Mouse (Mus musculus) neural tube, embryonic 14.5 days (tissue): ENCODE data around the gene Fbxl15. TPM values are rescaled to one million over a fixed set of nuclear protein-coding genes. Genes with fewer than 3 reads are reported as not detected.

Experiments used
- ATAC-seq: fragments of 200-750 bp; cut with Nextera tagmentation; 2 replicates; pipeline ENCODE4 v1.8.0; 2017; ENCODE audit warnings: low read depth, mild to moderate bottlenecking, moderate TSS enrichment, moderate library complexity
- H3K27ac ChIP-seq: fragments of 300-500 bp; sonication (generic); 2 replicates; pipeline ENCODE4 v1.5.1; 2014; ENCODE audit warnings: low read depth, mild to moderate bottlenecking, control low read depth, low read length, moderate library complexity, mixed read lengths
- H3K27me3 ChIP-seq: fragments of 300-500 bp; sonication (generic); 2 replicates; pipeline ENCODE4 v1.6.1; 2014; ENCODE audit warnings: low read length; ENCODE audit not compliant: control insufficient read depth, insufficient read depth
- H3K36me3 ChIP-seq: fragments of 300-500 bp; sonication (generic); 2 replicates; pipeline ENCODE4 v1.6.1; 2014; ENCODE audit warnings: low read length, mixed read lengths; ENCODE audit not compliant: control insufficient read depth, insufficient read depth
- H3K4me1 ChIP-seq: fragments of 300-500 bp; sonication (generic); 2 replicates; pipeline ENCODE4 v1.6.1; 2014; ENCODE audit warnings: low read length; ENCODE audit not compliant: control insufficient read depth, insufficient read depth
- H3K4me2 ChIP-seq: fragments of 300-500 bp; sonication (generic); 2 replicates; pipeline ENCODE4 v1.6.1; 2014; ENCODE audit warnings: mild to moderate bottlenecking, low read depth, low read length, control low read depth
- H3K4me3 ChIP-seq: fragments of 300-500 bp; sonication (generic); 2 replicates; pipeline ENCODE4 v1.5.1; 2014; ENCODE audit warnings: low read depth, low read length, control low read depth, mixed read lengths
- H3K9ac ChIP-seq: fragments of 300-500 bp; sonication (generic); replicated peaks from 2 replicates; pipeline ENCODE4 v1.6.1; 2014; ENCODE audit warnings: low read depth, mild to moderate bottlenecking, control low read depth, low read length, mixed read lengths
- H3K9me3 ChIP-seq: fragments of 300-500 bp; sonication (generic); 2 replicates; pipeline ENCODE4 v1.6.1; 2016; ENCODE audit warnings: low read length; ENCODE audit not compliant: control insufficient read depth
- WGBS: fragments of 180-500 bp; shearing (Covaris S2); extraction: QIAGEN DNeasy Blood & Tissue Kit; methylation state at CpG from one replicate; pipeline ENCODE4 v1.1.7; 2014; 5-methylcytosine and 5-hydroxymethylcytosine counted together
- polyA plus RNA-seq: library from polyadenylated mRNA; unstranded; fragments of >200 nt; fragmentation: Nextera tagmentation; extraction: Ambion mirVana; gene quantifications from 2 replicates; pipeline ENCODE4 v1.2.1, GENCODE M21; 2014

Gene Fbxl15
- polyA plus RNA-seq = 42.5 and 53.1 TPM in 2 replicates

DNA sequence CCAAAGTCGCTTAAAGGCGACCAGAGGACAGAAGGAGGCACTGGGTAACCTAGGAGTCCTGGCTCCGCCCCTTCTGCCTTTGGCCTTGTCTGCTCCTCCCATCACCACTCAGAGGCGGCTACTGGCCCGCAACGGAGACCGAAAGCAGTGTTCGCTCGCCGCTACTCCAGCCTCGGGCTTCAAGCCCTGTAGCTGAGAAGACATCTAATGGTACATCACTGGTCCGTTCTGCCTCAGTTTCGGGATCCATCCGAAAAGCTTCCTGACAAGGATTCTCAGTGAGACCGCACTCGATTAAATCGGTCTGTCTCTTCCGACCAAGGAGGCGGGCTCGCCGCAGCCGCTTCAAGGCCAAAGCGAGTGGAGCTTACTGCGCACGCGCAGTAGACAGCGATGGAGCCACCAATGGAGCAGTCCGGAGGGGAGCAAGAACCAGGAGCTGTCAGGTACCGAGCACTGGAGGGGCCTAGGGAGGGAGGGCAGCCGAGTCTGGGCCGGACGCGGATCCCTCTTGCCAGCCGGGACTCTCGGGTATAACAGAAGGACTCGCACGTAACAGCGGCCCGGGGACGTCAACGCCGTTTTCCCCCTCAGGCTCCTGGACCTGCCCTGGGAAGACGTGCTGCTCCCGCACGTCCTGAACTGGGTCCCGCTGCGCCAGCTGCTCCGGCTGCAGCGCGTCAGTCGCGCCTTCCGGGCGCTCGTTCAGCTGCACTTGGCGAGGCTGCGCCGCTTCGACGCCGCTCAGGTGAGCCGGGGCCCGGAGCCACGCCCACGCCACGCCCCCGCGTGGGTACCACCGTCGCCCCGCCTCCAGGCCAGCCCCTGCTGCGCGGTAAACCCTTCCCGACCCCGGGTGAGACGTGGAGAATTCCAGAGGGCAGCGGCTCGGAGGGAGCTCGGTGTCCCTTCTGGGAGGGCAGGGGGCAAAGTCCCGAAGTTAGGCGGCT is at the start of gene Fbxl15:
Fbxl15 (plus strand) TSS at position 104 of the 950 bp plus-strand sequence.
- Histone ChIP-seq H3K27ac (peak within 1 kb of the TSS; percentile 98), H3K4me2 (peak within 1 kb of the TSS; percentile 99), H3K4me3 (peak within 1 kb of the TSS; percentile 70), H3K27me3 (peaks cover 2% of the 10 kb centered on the region; the same call in 1 of the 2 replicates), H3K9me3 (no peaks in the 10 kb centered on the region), H3K9ac (peak within 1 kb of the TSS; percentile 68), H3K36me3 (peaks cover 16% of the 10 kb centered on the region), H3K4me1 (peaks cover 39% of the 10 kb centered on the region)
- WGBS = under 1% methylated on average over 80 of the region's 81 CpGs
- ATAC-seq = peak; percentile 86

DNA sequence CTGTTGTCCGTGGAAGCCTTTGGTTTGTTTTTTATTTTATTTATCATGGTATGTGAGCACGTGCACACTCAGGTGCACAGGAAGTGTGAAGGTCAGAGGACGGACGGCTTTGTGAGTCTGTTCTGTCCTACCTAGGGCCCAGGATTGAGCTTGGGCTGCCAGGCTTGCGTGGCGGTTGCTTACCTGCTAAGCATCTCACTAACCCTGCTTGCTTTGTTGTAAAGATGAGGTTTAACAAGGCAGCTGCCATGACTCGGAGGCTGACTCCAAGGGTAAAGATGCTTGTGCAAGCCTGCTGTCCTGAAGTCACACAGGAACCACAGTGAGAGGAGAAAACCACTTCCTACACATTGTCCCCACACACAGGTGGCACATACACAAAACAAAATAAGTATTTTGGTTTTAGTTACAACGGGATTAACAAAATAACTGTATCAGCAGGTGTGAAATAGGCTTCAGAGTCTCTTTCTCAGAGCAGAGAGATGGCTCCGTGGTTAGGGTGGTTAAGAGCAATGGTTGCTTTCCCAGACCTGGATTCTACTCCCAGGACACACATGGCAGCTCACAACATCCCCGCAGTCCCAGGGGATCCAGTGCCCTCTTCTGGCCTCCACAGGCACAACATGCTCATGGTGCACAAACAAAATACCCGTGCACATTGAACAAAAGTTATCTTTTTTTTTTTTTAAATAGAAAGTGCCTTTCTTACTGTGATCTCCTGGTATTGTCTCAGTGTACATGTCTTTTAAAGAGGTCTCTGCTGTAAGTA is 45.7 kb upstream of the Fbxl15 start:
- Histone ChIP-seq H3K27ac (no peak overlapping the region), H3K36me3 (peaks cover 63% of the 10 kb centered on the region), H3K4me2 (no peak overlapping the region), H3K4me1 (no peaks in the 10 kb centered on the region), H3K4me3 (no peak overlapping the region), H3K27me3 (no peaks in the 10 kb centered on the region), H3K9me3 (no peaks in the 10 kb centered on the region), H3K9ac (no peak overlapping the region)
- ATAC-seq = no peak
- WGBS = 95% methylated on average over 11 of the region's 11 CpGs

DNA sequence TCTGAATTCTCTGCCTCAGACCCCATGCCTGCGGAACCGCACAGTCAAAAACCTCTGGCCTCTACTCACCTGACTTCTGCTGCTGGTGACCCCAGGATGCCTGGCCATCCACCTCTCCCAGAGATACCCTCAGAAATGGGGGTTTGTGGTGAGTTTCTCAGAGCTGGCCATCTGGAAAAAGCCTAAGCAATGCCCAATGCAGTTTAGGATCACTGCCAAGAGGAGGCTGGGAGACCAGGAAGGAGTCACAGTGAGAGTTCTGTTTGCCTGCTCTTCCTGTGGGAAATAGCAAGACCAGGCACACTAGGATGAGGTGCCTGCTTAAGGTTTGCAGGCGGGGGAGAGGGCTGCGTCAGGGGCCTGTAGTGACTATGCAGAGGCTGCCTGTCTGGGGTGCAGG is 43.3 kb upstream of the Fbxl15 start:
- H3K36me3 ChIP-seq = peaks cover 55% of the 10 kb centered on the region
- no peak overlapping the region for H3K4me2 ChIP-seq
- H3K4me1 ChIP-seq = no peaks in the 10 kb centered on the region
- H3K9me3 ChIP-seq = no peaks in the 10 kb centered on the region
- 92% methylated on average over 4 of the region's 4 CpGs for WGBS
- no peak overlapping the region for H3K9ac ChIP-seq
- no peak overlapping the region for H3K27ac ChIP-seq
- ATAC-seq = no peak
- no peaks in the 10 kb centered on the region for H3K27me3 ChIP-seq
- no peak overlapping the region for H3K4me3 ChIP-seq

DNA sequence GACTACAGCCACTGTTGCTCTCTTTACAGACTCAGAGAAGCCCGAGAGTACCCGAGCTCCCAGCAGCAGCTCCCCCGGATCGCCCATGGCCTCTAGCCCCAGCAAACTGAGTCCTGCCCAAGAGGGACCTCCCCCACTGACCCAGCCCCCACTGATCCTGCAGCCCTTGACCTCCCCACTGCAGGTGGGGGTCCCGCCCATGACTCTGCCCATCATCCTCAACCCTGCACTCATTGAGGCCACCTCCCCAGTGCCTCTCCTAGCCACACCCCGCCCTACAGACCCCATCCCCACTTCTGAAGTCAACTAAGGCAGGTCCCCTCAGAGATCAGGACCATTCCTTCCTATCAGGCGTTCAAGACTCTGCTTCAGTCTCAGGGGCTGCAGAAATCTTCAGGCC is 42.4 kb upstream of the Fbxl15 start:
- WGBS = 79% methylated on average over 7 of the region's 7 CpGs
- no peak overlapping the region for H3K4me2 ChIP-seq

DNA sequence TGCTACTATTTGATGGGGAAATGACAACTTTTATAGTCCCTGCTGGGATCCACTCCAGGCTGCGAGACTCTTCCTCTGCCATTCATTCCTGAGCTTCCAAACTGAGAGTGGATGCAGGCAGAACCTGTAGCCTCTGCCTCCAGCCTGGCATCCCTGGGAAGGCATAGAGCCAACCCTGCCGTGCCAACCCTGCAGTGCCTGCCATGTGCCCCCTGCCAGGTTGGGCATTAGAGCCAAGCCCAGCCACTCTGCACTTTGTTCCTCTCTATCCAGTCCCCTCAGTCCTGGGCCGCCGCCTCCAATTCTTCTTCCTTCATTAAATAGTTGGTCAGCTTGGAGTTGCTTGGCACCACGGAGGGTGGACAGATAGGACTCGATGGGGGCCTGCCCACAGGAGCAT is 41.9 kb upstream of the Fbxl15 start:
- Histone ChIP-seq H3K4me1 (no peaks in the 10 kb centered on the region), H3K27me3 (no peaks in the 10 kb centered on the region), H3K4me2 (no peak overlapping the region), H3K9ac (no peak overlapping the region), H3K9me3 (no peaks in the 10 kb centered on the region), H3K4me3 (no peak overlapping the region), H3K36me3 (peaks cover 42% of the 10 kb centered on the region), H3K27ac (no peak overlapping the region)
- WGBS = 93% methylated on average over 6 of the region's 6 CpGs
- ATAC-seq = no peak

More for the DNA sequence above, 42.4 kb upstream of the Fbxl15 start:
- Histone ChIP-seq H3K27ac (no peak overlapping the region), H3K36me3 (peaks cover 45% of the 10 kb centered on the region), H3K9ac (no peak overlapping the region), H3K9me3 (no peaks in the 10 kb centered on the region), H3K4me1 (no peaks in the 10 kb centered on the region), H3K4me3 (no peak overlapping the region), H3K27me3 (no peaks in the 10 kb centered on the region)
- no peak for ATAC-seq

DNA sequence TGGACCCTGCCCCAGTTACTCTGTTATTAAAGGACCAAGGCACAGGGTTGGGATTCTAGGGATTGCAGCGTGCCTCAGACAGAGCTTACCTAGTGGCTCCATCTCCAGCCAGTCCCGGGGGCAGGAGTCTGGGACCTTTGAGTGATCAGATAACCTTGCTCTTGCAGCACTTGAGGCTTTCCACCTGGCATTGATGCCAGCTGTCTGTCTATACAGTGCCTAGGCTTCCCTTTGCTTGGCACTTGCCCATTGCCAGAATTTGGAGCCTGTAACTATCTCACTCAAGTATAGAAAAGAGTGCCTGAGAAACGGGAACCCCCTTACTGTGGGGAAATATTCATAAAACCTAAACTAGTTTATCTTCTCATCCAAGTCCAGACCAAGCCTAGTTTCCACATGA is 41.1 kb upstream of the Fbxl15 start:
- H3K36me3 ChIP-seq = peaks cover 36% of the 10 kb centered on the region
- H3K27me3 ChIP-seq = no peaks in the 10 kb centered on the region
- H3K4me1 ChIP-seq = no peaks in the 10 kb centered on the region
- no peaks in the 10 kb centered on the region for H3K9me3 ChIP-seq
- no peak for ATAC-seq
- WGBS = 96% methylated on average over 3 of the region's 3 CpGs
- no peak overlapping the region for H3K4me2 ChIP-seq
- no peak overlapping the region for H3K4me3 ChIP-seq
- H3K9ac ChIP-seq = no peak overlapping the region
- no peak overlapping the region for H3K27ac ChIP-seq

DNA sequence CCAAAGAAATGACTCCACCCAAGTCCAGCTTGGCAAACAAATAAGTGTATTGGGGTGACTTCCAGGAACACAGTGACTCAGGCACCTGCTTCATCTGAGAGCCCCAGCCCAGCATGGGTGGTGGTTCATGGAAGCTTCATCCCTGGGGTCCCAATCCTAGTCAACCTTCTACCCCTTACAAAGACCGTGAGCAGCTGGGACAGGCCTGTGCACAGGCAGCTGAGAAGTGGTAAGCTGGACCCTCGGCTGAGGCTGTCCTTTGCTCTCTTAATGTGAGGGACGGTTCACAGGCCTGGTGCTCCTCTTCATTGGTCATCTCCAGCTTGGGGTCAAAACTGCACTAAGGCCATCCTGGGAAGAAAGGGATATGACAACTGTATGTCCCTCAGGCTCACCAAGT is 40.4 kb upstream of the Fbxl15 start:
- WGBS = 93% methylated on average over 3 of the region's 3 CpGs
- no peak overlapping the region for H3K4me2 ChIP-seq
- H3K27ac ChIP-seq = no peak overlapping the region
- no peaks in the 10 kb centered on the region for H3K27me3 ChIP-seq
- H3K36me3 ChIP-seq = peaks cover 32% of the 10 kb centered on the region
- no peaks in the 10 kb centered on the region for H3K4me1 ChIP-seq
- H3K9ac ChIP-seq = no peak overlapping the region
- ATAC-seq = no peak
- no peaks in the 10 kb centered on the region for H3K9me3 ChIP-seq
- no peak overlapping the region for H3K4me3 ChIP-seq

DNA sequence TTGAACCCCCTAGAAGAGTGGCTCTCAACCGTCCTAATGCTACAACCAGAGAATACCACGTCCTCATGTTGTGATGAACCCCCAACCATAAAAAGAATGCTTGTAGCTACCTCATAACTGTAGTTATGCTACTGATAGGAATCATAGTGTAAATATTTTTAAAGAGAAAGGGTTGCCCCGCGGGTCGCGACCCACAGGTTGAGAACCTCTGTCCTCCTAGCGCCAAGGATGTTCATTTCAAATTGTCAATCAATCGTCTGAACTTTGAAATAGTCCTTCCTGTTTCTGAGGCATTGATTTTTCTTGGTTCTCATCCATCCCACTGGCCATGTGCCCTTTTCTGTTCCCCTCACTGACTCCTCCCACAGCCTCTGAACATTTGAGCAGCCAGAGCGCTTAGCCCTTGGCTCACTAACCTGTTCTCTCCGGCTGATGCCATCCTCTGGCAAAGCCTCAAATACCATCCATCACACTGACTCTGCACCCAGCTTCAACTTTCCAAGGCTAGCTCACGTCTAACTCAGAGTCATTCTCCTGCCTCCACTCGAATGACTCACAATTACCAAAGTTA is 37.4 kb upstream of the Fbxl15 start:
- WGBS = 66% methylated on average over 12 of the region's 12 CpGs
- Histone ChIP-seq H3K27ac (no peak overlapping the region), H3K36me3 (peaks cover 12% of the 10 kb centered on the region), H3K9me3 (no peaks in the 10 kb centered on the region), H3K4me1 (no peaks in the 10 kb centered on the region), H3K27me3 (no peaks in the 10 kb centered on the region), H3K4me2 (no peak overlapping the region), H3K9ac (no peak overlapping the region), H3K4me3 (no peak overlapping the region)
- no peak for ATAC-seq
